Mouse (Mus musculus) stomach, postnatal 0 days (tissue): ENCODE results near the gene Tph1. TPM values are rescaled to one million over a fixed set of nuclear protein-coding genes. Genes with fewer than 3 reads are reported as not detected.
A peak's percentile ranks its signal among the peaks of the same experiment; 100 is the strongest.
"Not testable (repeated sequence)": the region's sequence is repeated elsewhere in the genome, so short reads cannot be mapped to it uniquely, and the experiment has no call there.

Experiments
- ATAC-seq: fragments of 200-750 bp; cut with Nextera tagmentation; 2 replicates; pipeline ENCODE4 v1.8.0; 2017; ENCODE audit not compliant: low FRiP score, low TSS enrichment
- DNase-seq: peaks from one replicate; pipeline ENCODE4 v3.0.0-alpha.2; 2016; ENCODE audit warnings: low spot score
- H3K27ac ChIP-seq: fragments of 300-500 bp; sonication (generic); replicated peaks from 2 replicates; pipeline ENCODE4 v1.5.1; 2014; ENCODE audit warnings: mild to moderate bottlenecking, control low read depth
- H3K27me3 ChIP-seq: fragments of 300-500 bp; sonication (generic); 2 replicates; pipeline ENCODE4 v1.6.1; 2014; ENCODE audit warnings: low read length; ENCODE audit not compliant: control insufficient read depth, insufficient read depth
- H3K36me3 ChIP-seq: fragments of 300-500 bp; sonication (generic); 2 replicates; pipeline ENCODE4 v1.6.1; 2014; ENCODE audit warnings: low read length, mixed read lengths; ENCODE audit not compliant: control insufficient read depth, insufficient read depth
- H3K4me1 ChIP-seq: fragments of 300-500 bp; sonication (generic); replicated peaks from 2 replicates; pipeline ENCODE4 v1.6.1; 2014; ENCODE audit warnings: antibody characterized with exemption; ENCODE audit not compliant: control insufficient read depth, insufficient read depth
- H3K4me2 ChIP-seq: fragments of 300-500 bp; sonication (generic); replicated peaks from 2 replicates; pipeline ENCODE4 v1.6.1; 2014; ENCODE audit warnings: low read depth, mild to moderate bottlenecking, control low read depth, moderate library complexity
- H3K4me3 ChIP-seq: fragments of 300-500 bp; sonication (generic); 2 replicates; pipeline ENCODE4 v1.5.1; 2014; ENCODE audit warnings: low read depth, low read length, control low read depth
- H3K9ac ChIP-seq: fragments of 300-500 bp; sonication (generic); 2 replicates; pipeline ENCODE4 v1.6.1; 2014; ENCODE audit warnings: mild to moderate bottlenecking, low read length, control low read depth, mixed read lengths
- H3K9me3 ChIP-seq: fragments of 300-500 bp; sonication (generic); 2 replicates; pipeline ENCODE4 v1.6.1; 2016; ENCODE audit warnings: low read length; ENCODE audit not compliant: control insufficient read depth
- CTCF ChIP-seq: IDR thresholded peaks from 2 replicates; pipeline ENCODE4 v1.5.1; 2016; ENCODE audit warnings: antibody characterized with exemption, low read depth, mild to moderate bottlenecking, moderate library complexity
- EP300 ChIP-seq: optimal IDR thresholded peaks from 2 replicates; pipeline ENCODE3; 2016; ENCODE audit warnings: antibody characterized with exemption
- WGBS: fragments of 180-500 bp; shearing (Covaris S2); extraction: QIAGEN DNeasy Blood & Tissue Kit; methylation state at CpG from one replicate; pipeline ENCODE4 v1.1.7; 2014; 5-methylcytosine and 5-hydroxymethylcytosine counted together
- polyA plus RNA-seq: library from polyadenylated mRNA; unstranded; fragments of >200 nt; fragmentation: Nextera tagmentation; extraction: Ambion mirVana; gene quantifications from 2 replicates; pipeline ENCODE4 v1.2.1, GENCODE M21; 2015

The Tph1 gene
- polyA plus RNA-seq, 1 experiment from 2014 or later, result 0.79 TPM

DNA sequence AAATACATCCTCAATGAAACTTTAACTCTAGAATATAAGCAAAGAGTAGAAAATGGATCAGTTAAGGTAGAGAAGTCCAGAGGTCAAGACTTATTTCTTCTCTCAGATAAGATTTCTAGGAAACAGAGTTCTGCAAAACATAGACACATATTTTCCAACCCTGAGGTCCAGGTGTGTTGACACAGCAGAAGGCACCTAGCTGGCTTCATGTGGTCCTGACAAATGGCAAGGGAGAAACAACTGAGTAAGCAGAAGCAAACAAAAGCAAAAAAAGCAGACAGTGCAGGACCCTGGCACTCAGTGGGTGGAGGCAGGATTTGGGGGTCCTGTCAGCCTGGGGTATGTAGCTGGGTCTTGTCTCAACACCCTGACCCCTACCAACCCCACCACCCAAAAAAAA lies 8.4 kb upstream of the Tph1 start:
- DNase-seq, result no peak
- Histone ChIP-seq H3K27ac (no peak overlapping the region), H3K9ac (no peak overlapping the region), H3K9me3 (no peaks in the 10 kb centered on the region), H3K4me2 (no peak overlapping the region), H3K4me1 (no peaks in the 10 kb centered on the region), H3K4me3 (no peak overlapping the region), H3K36me3 (no peaks in the 10 kb centered on the region), H3K27me3 (no peaks in the 10 kb centered on the region)
- no peak for ATAC-seq
- TF ChIP-seq CTCF, result no peak

DNA sequence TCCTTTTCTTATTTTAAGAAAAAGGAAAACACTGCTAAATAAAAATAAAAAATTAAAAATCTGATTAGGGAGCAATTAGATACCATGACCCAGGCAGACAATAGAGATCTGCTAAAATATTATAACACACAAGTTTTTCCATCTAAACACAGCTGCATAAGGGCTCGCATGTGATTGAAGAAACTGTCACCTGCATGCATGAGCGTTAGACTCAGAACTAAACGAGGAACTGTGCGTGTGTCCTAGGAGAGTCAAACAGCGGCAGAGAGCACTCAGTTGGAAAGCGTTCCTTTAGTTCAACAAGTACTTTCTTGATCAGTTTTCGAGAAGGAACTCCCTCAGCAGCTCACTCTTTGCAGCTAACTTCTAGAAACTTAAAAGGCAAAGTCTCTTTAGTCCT lies 6.7 kb upstream of the Tph1 start:
- not testable (repeated sequence) for H3K9ac ChIP-seq, H3K9me3 ChIP-seq, H3K27me3 ChIP-seq, H3K27ac ChIP-seq, H3K4me2 ChIP-seq, DNase-seq, H3K36me3 ChIP-seq, ATAC-seq, H3K4me1 ChIP-seq, H3K4me3 ChIP-seq
- 71% methylated on average over 7 of the region's 7 CpGs for WGBS

DNA sequence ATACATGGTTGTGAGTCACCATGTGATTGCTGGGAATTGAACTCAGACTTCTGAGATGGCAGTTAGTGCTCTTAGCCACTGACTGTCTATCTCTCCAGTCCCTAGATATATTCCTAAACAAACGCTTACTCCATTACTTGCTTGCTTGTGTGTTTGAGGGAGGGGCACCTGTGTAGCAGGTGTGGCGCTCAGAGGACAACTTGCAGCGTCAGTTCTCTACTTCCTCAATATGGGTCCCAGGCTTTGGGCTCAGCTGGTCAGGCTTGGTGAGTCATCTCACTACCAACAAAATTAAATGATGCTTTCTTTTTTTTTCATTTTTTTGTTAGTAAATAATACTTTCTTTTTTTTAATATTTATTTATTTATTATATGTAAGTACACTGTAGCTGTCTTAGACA lies 6.1 kb upstream of the Tph1 start:
- TF ChIP-seq EP300 (no peak), CTCF (no peak)
- H3K4me3 ChIP-seq, result no peak overlapping the region
- no peaks in the 10 kb centered on the region for H3K4me1 ChIP-seq
- WGBS, result 65% methylated on average over 3 of the region's 3 CpGs
- no peaks in the 10 kb centered on the region for H3K36me3 ChIP-seq
- H3K9me3 ChIP-seq, result no peaks in the 10 kb centered on the region
- no peak overlapping the region for H3K4me2 ChIP-seq
- H3K27me3 ChIP-seq, result no peaks in the 10 kb centered on the region
- no peak overlapping the region for H3K27ac ChIP-seq
- DNase-seq, result no peak
- H3K9ac ChIP-seq, result no peak overlapping the region
- ATAC-seq, result peak; percentile 57; the same call in 1 of the 2 replicates

DNA sequence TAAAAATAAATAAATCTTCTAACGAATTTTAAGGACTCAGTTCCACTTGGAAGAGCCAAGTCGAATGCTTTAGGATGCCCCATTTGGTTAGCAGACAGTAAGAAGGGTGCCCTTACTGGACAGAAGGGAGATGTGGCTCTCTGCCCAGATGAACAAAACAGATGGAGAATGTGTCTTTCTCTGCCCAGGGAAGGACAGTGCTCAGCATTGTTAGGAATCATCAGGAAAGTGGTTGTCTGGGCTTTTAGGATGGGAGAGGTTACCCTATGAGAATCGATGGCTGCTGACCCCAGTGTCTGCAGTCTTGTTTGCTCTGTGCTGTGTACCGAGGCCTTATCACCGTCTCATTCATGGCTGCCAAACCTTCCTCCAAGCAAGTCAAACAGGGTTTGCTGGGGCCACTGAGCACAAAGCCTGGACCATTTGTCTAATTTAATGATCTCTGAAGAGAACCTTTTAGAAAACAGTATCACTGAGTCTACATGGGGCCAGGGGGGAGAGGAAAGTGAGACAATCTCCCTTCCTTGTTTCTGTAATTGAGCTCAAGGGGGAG lies 4.5 kb upstream of the Tph1 start:
- ATAC-seq (no peak), DNase-seq (no peak)
- Histone ChIP-seq H3K4me1 (no peaks in the 10 kb centered on the region), H3K4me3 (no peak overlapping the region), H3K9ac (no peak overlapping the region), H3K27ac (no peak overlapping the region), H3K27me3 (no peaks in the 10 kb centered on the region), H3K9me3 (no peaks in the 10 kb centered on the region), H3K36me3 (no peaks in the 10 kb centered on the region), H3K4me2 (no peak overlapping the region)
- TF ChIP-seq EP300 (no peak), CTCF (no peak)
- 49% methylated on average over 5 of the region's 5 CpGs for WGBS

DNA sequence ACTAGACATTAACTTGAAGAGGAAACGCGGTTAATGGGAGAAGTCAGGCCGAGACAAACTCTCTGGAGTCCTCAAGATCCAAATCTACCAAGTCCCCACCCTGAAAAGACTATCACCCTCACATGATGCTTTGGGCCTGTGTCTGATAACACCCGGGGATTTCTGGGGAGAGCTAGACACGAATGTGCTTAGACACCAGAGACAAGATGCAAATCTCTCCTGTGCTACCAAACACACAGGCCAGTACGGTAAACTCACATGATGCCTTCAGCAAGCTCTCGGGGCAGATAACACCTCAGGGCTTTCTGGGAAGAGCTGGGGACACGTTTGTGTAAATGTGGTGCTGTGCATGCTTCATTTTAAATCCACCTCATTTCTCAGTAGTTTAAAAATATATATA lies 3.5 kb upstream of the Tph1 start:
- DNase-seq (no peak), ATAC-seq (no peak)
- 77% methylated on average over 8 of the region's 8 CpGs for WGBS
- Histone ChIP-seq H3K36me3 (no peaks in the 10 kb centered on the region), H3K9me3 (no peaks in the 10 kb centered on the region), H3K27ac (no peak overlapping the region), H3K27me3 (no peaks in the 10 kb centered on the region), H3K4me2 (no peak overlapping the region), H3K4me3 (no peak overlapping the region), H3K4me1 (no peaks in the 10 kb centered on the region), H3K9ac (no peak overlapping the region)
- TF ChIP-seq EP300 (no peak), CTCF (no peak)

DNA sequence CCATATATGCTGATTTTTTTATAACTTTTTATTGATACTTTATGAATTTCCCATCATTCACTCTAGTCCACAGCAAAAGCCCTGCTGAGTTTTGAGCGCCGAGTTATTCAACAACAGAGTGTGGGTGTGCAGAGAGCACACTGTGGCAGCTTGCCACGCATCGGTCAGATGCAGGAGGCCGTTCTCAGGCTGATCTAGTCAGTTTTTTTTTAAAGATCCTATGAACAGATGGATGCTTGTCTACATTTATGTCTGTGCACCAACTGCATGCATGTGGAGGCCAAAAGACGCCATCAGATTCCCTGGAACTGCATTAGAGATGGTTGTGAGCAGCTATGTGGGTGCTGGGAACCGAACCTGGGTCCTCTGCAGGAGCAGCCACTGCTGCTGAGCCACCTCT lies 2.7 kb upstream of the Tph1 start:
- no peaks in the 10 kb centered on the region for H3K9me3 ChIP-seq
- WGBS, result 93% methylated on average over 7 of the region's 7 CpGs
- no peaks in the 10 kb centered on the region for H3K36me3 ChIP-seq
- no peak for DNase-seq
- no peak overlapping the region for H3K4me3 ChIP-seq
- no peak overlapping the region for H3K9ac ChIP-seq
- no peak for TF ChIP-seq CTCF
- TF ChIP-seq EP300, result no peak
- no peaks in the 10 kb centered on the region for H3K4me1 ChIP-seq
- ATAC-seq, result no peak
- H3K4me2 ChIP-seq, result no peak overlapping the region
- H3K27ac ChIP-seq, result no peak overlapping the region
- no peaks in the 10 kb centered on the region for H3K27me3 ChIP-seq
